Mouse (Mus musculus): ENCODE results near the gene Aktip.

- TF ChIP-seq POLR2A (IDR thresholded peaks at IDR 0.05; ENCODE audit: borderline replicate concordance, extremely low read depth, insufficient read depth, insufficient read length, poor library complexity, severe bottlenecking) (no peak), CTCF (IDR thresholded peaks at IDR 0.05; ENCODE audit: borderline replicate concordance, extremely low read depth, insufficient read depth, insufficient read length) (no peak)
Measured at GRCm38 (mm10) chr8:91089601-91090000, 110.2 kb downstream of the Aktip start.

Measured in brain, embryonic 14.5 days (tissue).